Mouse (Mus musculus): ENCODE data around the gene Ece1. TPM values are rescaled to one million over a fixed set of nuclear protein-coding genes. Genes with fewer than 3 reads are reported as not detected.
A peak's percentile ranks its signal among the peaks of the same experiment; 100 is the strongest.

The Ece1 gene
- polyA plus RNA-seq, 1 experiment from 2014 or later, result 36.7 TPM

DNA sequence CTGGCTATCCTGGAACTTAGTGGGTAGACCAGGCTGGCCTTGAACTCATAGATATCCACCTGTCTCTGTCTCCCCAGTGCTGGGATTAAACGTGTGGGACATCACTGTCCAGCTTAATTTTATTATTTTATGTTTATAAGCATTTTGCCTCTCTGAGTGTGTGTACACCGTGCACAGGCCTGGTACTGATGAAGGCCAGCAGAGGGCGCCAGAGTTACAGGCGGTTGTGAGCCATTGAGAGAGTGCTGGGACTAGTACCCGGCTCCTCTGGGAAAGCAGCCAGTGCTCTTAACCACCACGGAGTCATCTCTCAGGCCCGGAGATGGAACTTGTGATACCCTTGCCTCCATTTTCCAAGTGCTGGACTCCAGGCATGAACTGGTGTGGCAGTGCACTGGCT lies 4.9 kb upstream of the Ece1 start:
- WGBS, result 24% methylated on average over 7 of the region's 7 CpGs
- H3K4me1 ChIP-seq, result peaks cover 8% of the 10 kb centered on the region
- H3K4me3 ChIP-seq, result no peak overlapping the region
- H3K9ac ChIP-seq, result no peak overlapping the region
- no peaks in the 10 kb centered on the region for H3K9me3 ChIP-seq
- no peak overlapping the region for H3K27ac ChIP-seq
- H3K27me3 ChIP-seq, result no peaks in the 10 kb centered on the region
- no peak for ATAC-seq (ENCODE audit: insufficient number of reproducible peaks, insufficient read depth, low FRiP score, low TSS enrichment)
- no peak overlapping the region for H3K4me2 ChIP-seq (replicated peaks)
- H3K36me3 ChIP-seq, result no peaks in the 10 kb centered on the region

DNA sequence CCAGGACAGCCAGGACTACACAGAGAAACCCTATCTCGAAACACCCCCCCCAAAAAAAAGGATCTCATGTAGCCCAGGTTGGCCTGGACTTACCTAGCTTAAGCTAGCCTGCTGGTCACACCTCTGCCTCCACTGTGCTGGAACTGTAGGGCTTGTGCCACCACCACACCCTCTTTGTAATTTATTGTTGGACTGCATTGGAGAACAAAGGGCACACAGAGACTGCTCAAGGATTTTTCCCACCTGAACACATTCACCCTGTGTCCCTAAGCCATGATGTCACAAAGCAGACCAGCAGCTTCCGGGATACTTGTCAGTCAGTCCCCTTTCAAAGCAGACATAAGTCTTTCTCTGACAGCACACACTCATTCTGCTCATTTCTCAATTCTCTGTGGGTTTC lies 3.7 kb upstream of the Ece1 start:
- Histone ChIP-seq H3K4me1 (peaks cover 16% of the 10 kb centered on the region), H3K4me2 (replicated peaks) (no peak overlapping the region), H3K4me3 (no peak overlapping the region), H3K9me3 (no peaks in the 10 kb centered on the region), H3K27ac (no peak overlapping the region), H3K9ac (no peak overlapping the region), H3K36me3 (no peaks in the 10 kb centered on the region), H3K27me3 (no peaks in the 10 kb centered on the region)
- 81% methylated on average over 2 of the region's 2 CpGs for WGBS
- no peak for ATAC-seq (ENCODE audit: insufficient number of reproducible peaks, insufficient read depth, low FRiP score, low TSS enrichment)

DNA sequence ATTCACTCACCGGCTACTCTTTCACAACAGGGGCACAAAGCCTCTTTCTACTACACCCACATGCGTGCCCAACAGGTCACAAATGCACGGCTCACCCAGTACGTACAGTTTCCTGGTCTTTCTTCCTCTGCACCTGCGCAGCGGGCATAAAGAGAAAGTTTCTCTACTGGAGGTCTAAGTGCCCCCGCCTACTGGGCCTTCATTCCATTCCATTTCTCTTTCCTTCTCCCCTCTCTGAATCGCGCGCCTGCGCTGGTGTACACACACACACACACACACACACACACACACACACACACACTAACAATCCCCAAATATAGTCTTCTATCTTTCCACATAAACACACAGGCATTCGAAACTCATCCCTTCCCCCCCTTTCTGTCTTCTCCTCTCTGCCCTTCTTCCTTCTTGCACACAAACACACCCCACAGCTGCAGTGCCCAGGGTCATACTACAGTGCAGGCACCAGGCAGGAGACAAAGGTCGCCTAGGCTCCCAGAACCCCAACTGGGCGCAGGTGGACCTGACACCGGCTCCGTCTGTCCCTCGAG lies 501 bp upstream of the Ece1 start:
- Histone ChIP-seq H3K9ac (peak overlapping the region; percentile 53), H3K27me3 (no peaks in the 10 kb centered on the region), H3K4me2 (replicated peaks) (peak overlapping the region; percentile 82), H3K27ac (peak overlapping the region; percentile 75), H3K36me3 (no peaks in the 10 kb centered on the region), H3K9me3 (no peaks in the 10 kb centered on the region), H3K4me1 (peaks cover 48% of the 10 kb centered on the region), H3K4me3 (peak overlapping the region; percentile 81)
- ATAC-seq (ENCODE audit: insufficient number of reproducible peaks, insufficient read depth, low FRiP score, low TSS enrichment), result peak; percentile 77; the same call in 1 of the 2 replicates
- 12% methylated on average over 17 of the region's 17 CpGs for WGBS

DNA sequence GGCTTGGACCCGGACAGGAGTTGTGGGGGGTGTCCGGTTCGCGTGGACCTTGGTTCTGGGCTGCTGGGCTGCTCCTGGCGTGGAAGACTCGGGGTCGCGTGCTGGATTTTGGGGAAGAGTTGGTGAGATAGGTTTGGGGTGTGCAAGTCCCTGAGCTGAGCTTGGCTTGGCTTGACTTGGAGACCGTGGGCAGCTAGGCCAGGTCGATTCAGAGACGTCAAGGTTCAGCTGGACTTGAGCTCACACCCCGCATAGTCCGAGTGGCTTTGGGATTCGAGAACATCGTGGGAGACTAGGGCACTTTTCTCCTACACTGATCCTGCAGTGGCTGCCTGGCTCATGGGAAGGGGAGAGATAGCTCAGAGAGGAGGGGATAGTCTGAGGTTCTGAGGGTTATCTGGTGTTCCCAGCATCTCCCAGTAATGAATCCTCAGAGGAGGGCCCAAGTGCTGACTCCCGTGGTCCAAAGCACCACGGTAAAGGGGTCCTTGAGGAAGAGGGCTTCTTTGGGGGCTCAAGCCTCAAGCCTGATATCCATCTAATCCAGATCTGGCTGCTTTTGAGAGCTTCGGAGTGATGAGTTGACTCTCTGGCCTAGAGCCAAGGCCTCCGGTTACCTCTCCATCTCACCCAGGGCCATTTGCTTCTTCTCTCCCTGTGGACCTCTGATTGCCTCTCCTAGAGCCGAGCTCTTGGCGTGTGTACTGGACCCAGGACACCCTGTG lies 641 bp downstream of the Ece1 start:
- H3K4me2 ChIP-seq (replicated peaks), result peak overlapping the region; percentile 82
- H3K27me3 ChIP-seq, result no peaks in the 10 kb centered on the region
- 10% methylated on average over 21 of the region's 21 CpGs for WGBS
- H3K4me1 ChIP-seq, result peaks cover 58% of the 10 kb centered on the region
- H3K4me3 ChIP-seq, result peak overlapping the region; percentile 81
- no peak for ATAC-seq (ENCODE audit: insufficient number of reproducible peaks, insufficient read depth, low FRiP score, low TSS enrichment)
- H3K9ac ChIP-seq, result peak overlapping the region; percentile 88
- H3K36me3 ChIP-seq, result no peaks in the 10 kb centered on the region
- no peaks in the 10 kb centered on the region for H3K9me3 ChIP-seq
- H3K27ac ChIP-seq, result peak overlapping the region; percentile 65; the same call in 1 of the 2 replicates

DNA sequence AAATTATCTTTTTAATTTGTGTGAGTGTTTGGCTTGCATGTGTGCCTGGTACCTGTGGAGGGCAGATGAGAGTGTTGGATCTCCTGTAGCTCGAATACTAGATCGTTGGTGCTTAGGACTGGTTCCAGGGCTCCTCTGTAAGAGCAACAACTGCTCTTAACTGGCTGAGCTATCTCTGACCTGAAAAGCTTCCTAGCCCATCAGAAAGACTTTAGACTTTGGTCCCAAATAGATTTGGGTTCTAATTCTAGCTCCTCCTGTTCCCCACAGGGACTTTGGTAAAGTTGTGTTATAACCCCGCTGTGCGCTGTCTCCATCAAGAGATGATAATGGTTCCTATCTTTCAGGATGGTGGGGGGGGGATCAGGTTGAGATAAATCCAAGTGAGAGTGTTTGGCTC lies 2.0 kb downstream of the Ece1 start:
- WGBS, result 93% methylated on average over 4 of the region's 4 CpGs
- Histone ChIP-seq H3K4me1 (peaks cover 62% of the 10 kb centered on the region), H3K36me3 (no peaks in the 10 kb centered on the region), H3K9ac (no peak overlapping the region), H3K4me3 (no peak overlapping the region), H3K4me2 (replicated peaks) (no peak overlapping the region; the same call in 1 of the 2 replicates), H3K27ac (no peak overlapping the region), H3K9me3 (no peaks in the 10 kb centered on the region), H3K27me3 (no peaks in the 10 kb centered on the region)
- ATAC-seq (ENCODE audit: insufficient number of reproducible peaks, insufficient read depth, low FRiP score, low TSS enrichment), result no peak

DNA sequence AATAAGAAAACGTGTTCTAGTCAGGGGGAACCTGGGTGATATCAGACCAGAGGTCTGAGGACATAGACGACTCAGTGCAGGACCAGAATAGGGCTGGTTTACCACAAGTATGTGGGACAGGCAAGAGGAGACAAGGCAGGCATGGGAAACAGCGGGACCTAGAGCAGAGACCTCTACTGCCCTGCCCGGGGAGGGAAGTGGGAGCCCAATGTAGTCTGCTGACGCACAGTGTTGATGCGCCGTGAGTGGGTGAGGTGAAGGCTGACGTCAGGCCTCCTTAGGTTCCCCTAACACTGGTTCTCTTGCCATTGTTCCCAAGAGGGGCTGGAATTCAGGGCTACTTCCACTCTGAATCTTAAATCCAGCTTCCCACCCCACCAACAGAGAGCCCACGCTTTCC lies 2.7 kb downstream of the Ece1 start:
- no peak for ATAC-seq (ENCODE audit: insufficient number of reproducible peaks, insufficient read depth, low FRiP score, low TSS enrichment)
- Histone ChIP-seq H3K4me1 (peaks cover 70% of the 10 kb centered on the region), H3K4me2 (replicated peaks) (peak overlapping the region; percentile 2; the same call in 1 of the 2 replicates), H3K9ac (no peak overlapping the region), H3K4me3 (no peak overlapping the region), H3K27ac (no peak overlapping the region), H3K27me3 (no peaks in the 10 kb centered on the region), H3K36me3 (no peaks in the 10 kb centered on the region), H3K9me3 (no peaks in the 10 kb centered on the region)
- 62% methylated on average over 9 of the region's 9 CpGs for WGBS

DNA sequence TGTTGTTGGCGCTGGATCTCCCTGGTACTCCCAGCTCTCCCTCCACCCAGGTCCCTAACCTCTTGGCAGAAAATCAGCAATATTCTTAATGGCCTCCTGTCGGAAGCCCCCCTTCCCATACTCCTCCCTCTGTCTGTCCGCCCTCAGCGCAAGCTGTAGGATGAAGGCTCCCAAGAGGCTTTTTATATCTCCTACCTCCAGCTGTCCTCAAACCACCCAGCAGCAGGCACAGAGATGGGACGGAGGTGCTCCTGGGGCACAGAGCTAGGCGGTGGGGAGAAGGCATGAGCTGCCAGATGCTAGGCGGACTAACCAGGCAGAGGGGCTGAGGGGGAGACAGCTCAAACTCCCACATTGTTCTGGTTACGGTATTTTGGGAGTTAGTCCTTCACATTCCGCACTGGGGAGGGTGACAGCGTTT lies 3.2 kb downstream of the Ece1 start:
- Histone ChIP-seq H3K4me1 (peaks cover 74% of the 10 kb centered on the region), H3K9ac (peak overlapping the region; percentile 17; the same call in 1 of the 2 replicates), H3K27ac (no peak overlapping the region), H3K4me2 (replicated peaks) (peak overlapping the region; percentile 2; the same call in 1 of the 2 replicates), H3K36me3 (no peaks in the 10 kb centered on the region), H3K27me3 (no peaks in the 10 kb centered on the region), H3K4me3 (no peak overlapping the region), H3K9me3 (no peaks in the 10 kb centered on the region)
- ATAC-seq (ENCODE audit: insufficient number of reproducible peaks, insufficient read depth, low FRiP score, low TSS enrichment), result no peak
- WGBS, result 62% methylated on average over 10 of the region's 10 CpGs

DNA sequence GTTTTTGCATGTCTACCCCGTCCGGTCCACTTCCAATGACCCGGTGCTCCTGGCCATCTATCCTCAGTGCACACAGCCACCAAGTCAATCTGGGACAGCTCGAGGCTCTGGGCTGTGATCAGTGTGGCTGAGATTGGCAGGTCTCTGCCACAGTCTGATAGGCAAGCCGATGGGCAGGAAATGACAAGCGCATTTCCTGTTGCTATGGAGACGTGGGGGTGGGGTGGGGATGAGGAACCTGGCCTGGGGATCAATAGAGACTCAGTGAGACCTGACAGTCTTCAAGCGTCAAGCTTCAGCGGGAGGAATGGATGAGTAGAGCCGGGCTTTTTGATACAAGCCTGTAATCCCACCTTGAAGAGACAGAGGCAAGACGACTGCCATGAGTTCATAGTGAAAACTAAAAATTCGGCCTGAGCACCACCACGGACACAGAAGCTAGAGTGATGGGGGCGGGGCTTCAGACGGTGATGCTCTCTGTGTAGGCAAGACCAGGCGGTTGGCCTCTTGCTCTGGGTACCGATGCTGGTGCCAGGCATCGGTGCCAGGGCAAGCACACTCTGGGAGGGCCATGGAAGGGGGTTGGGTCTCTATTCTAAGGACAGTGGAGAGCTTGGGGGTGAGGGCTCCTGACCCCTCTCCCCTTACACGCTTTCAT lies 4.3 kb downstream of the Ece1 start:
- Histone ChIP-seq H3K4me1 (peaks cover 73% of the 10 kb centered on the region), H3K9ac (no peak overlapping the region), H3K4me3 (no peak overlapping the region), H3K36me3 (no peaks in the 10 kb centered on the region), H3K9me3 (no peaks in the 10 kb centered on the region), H3K4me2 (replicated peaks) (no peak overlapping the region), H3K27me3 (no peaks in the 10 kb centered on the region), H3K27ac (no peak overlapping the region)
- ATAC-seq (ENCODE audit: insufficient number of reproducible peaks, insufficient read depth, low FRiP score, low TSS enrichment), result no peak
- WGBS, result 40% methylated on average over 19 of the region's 19 CpGs

DNA sequence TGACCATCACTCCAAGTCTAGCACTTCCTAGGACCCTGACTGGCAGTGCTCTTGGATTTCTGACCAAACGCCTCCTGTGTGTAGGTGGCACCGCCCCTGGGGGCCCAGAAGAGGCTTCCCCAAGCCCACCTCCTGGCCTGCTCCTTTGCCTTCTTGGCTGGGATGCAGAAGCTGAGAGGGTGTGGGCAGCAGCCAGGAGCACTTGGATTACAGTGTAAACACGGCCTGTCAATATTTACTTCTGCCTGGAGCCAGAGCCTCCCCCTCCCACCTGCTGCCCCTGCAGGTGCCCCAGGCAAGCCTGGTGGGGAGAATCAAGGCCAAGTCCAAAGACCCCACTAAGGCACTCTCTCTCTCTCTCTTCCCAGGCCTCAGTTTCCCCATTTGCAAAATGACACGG lies 5.2 kb downstream of the Ece1 start:
- Histone ChIP-seq H3K4me3 (no peak overlapping the region), H3K27me3 (no peaks in the 10 kb centered on the region), H3K9ac (no peak overlapping the region), H3K27ac (0 out of 2 replicates have a peak overlapping the region, but pooled peaks have one; percentile 6), H3K9me3 (no peaks in the 10 kb centered on the region), H3K36me3 (no peaks in the 10 kb centered on the region), H3K4me1 (peaks cover 68% of the 10 kb centered on the region), H3K4me2 (replicated peaks) (no peak overlapping the region)
- ATAC-seq (ENCODE audit: insufficient number of reproducible peaks, insufficient read depth, low FRiP score, low TSS enrichment), result no peak
- WGBS, result 62% methylated on average over 4 of the region's 4 CpGs

DNA sequence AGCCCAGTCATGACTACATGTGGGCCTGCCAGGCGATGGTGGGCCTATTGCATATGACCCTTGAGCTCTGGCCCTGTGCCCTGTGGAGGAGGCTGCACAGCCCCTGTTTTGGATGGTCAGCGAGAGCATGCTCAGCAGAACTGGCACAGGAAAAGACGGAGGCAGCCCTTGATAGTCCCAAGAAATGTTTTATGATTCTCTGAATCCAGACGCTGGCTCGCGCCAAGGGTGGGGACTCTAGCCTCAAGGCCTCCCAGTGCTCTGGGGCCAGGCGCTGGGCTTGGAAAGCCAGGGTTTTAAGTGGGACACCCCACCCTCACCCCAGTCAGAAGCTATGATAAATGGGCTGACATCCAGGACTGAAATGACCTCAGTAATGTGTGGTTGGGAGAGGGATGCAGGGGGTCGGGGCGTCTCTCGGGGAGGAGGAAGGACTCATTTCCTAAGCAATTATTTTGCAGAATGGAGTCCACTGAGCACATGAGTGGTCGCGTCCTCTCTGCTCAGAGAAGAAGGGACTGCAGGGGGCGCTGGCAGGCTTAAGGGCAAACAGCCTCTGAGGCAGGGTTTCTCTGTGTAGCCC lies 5.7 kb downstream of the Ece1 start:
- Histone ChIP-seq H3K4me3 (no peak overlapping the region), H3K27ac (0 out of 2 replicates have a peak overlapping the region, but pooled peaks have one; percentile 6), H3K27me3 (no peaks in the 10 kb centered on the region), H3K36me3 (no peaks in the 10 kb centered on the region), H3K4me2 (replicated peaks) (no peak overlapping the region), H3K4me1 (peaks cover 66% of the 10 kb centered on the region), H3K9ac (no peak overlapping the region), H3K9me3 (no peaks in the 10 kb centered on the region)
- 85% methylated on average over 13 of the region's 13 CpGs for WGBS
- ATAC-seq (ENCODE audit: insufficient number of reproducible peaks, insufficient read depth, low FRiP score, low TSS enrichment), result no peak

DNA sequence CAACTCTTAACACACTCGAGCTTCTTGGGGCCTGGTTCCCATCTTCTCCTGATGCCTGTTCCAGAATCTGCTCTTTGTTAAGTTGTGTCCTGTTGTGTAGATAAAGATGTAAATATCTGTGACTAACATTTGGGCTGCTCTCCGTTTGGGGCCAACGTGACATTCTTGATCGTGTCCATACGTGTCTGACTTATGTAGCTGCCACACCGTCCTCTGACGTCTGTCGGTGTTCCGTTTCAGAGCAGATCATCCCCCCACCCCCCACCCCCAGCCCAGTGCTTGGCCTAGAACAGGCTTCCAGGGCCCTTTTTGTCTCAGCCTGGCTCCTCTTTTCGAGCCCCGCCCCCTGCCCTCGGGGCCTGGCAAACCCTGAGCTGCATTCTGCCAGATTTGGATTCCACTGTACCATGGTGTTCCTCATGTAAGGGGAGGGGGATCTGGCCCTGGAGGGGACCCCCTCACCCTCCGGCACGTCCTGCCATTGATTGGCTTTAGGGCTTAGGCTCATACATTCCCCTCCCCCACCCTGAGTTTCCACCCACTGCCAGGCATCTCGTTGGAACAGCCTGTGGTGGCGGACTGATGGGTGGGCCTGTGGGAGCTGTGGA lies 7.7 kb downstream of the Ece1 start:
- peak overlapping the region; percentile 68 for H3K27ac ChIP-seq
- no peak for ATAC-seq (ENCODE audit: insufficient number of reproducible peaks, insufficient read depth, low FRiP score, low TSS enrichment)
- 25% methylated on average over 16 of the region's 16 CpGs for WGBS
- H3K4me2 ChIP-seq (replicated peaks), result 0 out of 2 replicates have a peak overlapping the region, but pooled peaks have one; percentile 10
- no peaks in the 10 kb centered on the region for H3K36me3 ChIP-seq
- H3K4me1 ChIP-seq, result peaks cover 55% of the 10 kb centered on the region
- no peak overlapping the region for H3K4me3 ChIP-seq
- peak overlapping the region; percentile 5; the same call in 1 of the 2 replicates for H3K9ac ChIP-seq
- no peaks in the 10 kb centered on the region for H3K27me3 ChIP-seq
- H3K9me3 ChIP-seq, result no peaks in the 10 kb centered on the region
